10 mouse cellular contexts compared by ENCODE assay signal in genomic region chr16:91980482-91980881, GRCm38 (mm10).
"Had no signal": no experiment of that assay in that cellular context is flagged by ENCODE, and none has a peak within 500 bp of the region (broad histone marks: within the 10 kb centered on the region; RNA-seq: fewer than 3 reads in every experiment).

No protein-coding gene starts in this region.

- H3K4me3 ChIP-seq: limb, embryonic 15.5 days; liver, embryonic 12.5 days; midbrain, embryonic 12.5 days; myocyte; neural tube, embryonic 15.5 days had no signal

- H3K4me1 ChIP-seq: liver, embryonic 12.5 days; midbrain, embryonic 12.5 days had no signal

- H3K27ac ChIP-seq: limb, embryonic 15.5 days; liver, embryonic 12.5 days; midbrain, embryonic 12.5 days; neural tube, embryonic 15.5 days; stomach, postnatal 0 days had no signal

- H3K9me3 ChIP-seq: limb, embryonic 15.5 days; liver, embryonic 12.5 days; midbrain, embryonic 12.5 days; neural tube, embryonic 15.5 days had no signal

- H3K36me3 ChIP-seq: limb, embryonic 15.5 days; liver, embryonic 12.5 days; midbrain, embryonic 12.5 days; neural tube, embryonic 15.5 days had no signal

- H3K9ac ChIP-seq: limb, embryonic 15.5 days; liver, embryonic 12.5 days; midbrain, embryonic 12.5 days; neural tube, embryonic 15.5 days had no signal

- DNase-seq: kidney, postnatal 10 days; right cerebral cortex, adult 18-20 months; right cerebral cortex, postnatal 25 days; thymus, postnatal 4 days had no signal

- H3K27me3 ChIP-seq: limb, embryonic 15.5 days; midbrain, embryonic 12.5 days; neural tube, embryonic 15.5 days had no signal

- ATAC-seq: liver, embryonic 12.5 days had no signal

- H3K4me2 ChIP-seq: limb, embryonic 15.5 days; liver, embryonic 12.5 days; midbrain, embryonic 12.5 days; neural tube, embryonic 15.5 days had no signal
